Mouse (Mus musculus) kidney, embryonic 14.5 days (tissue): ENCODE data around the gene Gipc1. TPM values are rescaled to one million over a fixed set of nuclear protein-coding genes. Genes with fewer than 3 reads are reported as not detected.

Experiments used
- ATAC-seq: fragments of 200-750 bp; cut with Nextera tagmentation; 2 replicates; pipeline ENCODE4 v1.8.0; 2017; ENCODE audit warnings: moderate number of reproducible peaks, mild to moderate bottlenecking, moderate TSS enrichment, moderate library complexity; ENCODE audit not compliant: low FRiP score, low TSS enrichment
- H3K27ac ChIP-seq: fragments of 300-500 bp; sonication (generic); 2 replicates; pipeline ENCODE4 v1.5.1; 2014; ENCODE audit warnings: low read depth, mild to moderate bottlenecking, low read length, moderate library complexity, mixed read lengths
- H3K27me3 ChIP-seq: fragments of 300-500 bp; sonication (generic); 2 replicates; pipeline ENCODE4 v1.6.1; 2014; ENCODE audit warnings: mild to moderate bottlenecking, low read length; ENCODE audit not compliant: control insufficient read depth, insufficient read depth
- H3K36me3 ChIP-seq: fragments of 300-500 bp; sonication (generic); 2 replicates; pipeline ENCODE4 v1.6.1; 2014; ENCODE audit warnings: low read length, mixed read lengths; ENCODE audit not compliant: control insufficient read depth, insufficient read depth
- H3K4me1 ChIP-seq: fragments of 300-500 bp; sonication (generic); 2 replicates; pipeline ENCODE4 v1.6.1; 2014; ENCODE audit warnings: low read length, mixed read lengths; ENCODE audit not compliant: control insufficient read depth, insufficient read depth
- H3K4me2 ChIP-seq: fragments of 300-500 bp; sonication (generic); replicated peaks from 2 replicates; pipeline ENCODE4 v1.6.1; 2014; ENCODE audit warnings: low read depth, mild to moderate bottlenecking, low read length
- H3K4me3 ChIP-seq: fragments of 300-500 bp; sonication (generic); 2 replicates; pipeline ENCODE4 v1.5.1; 2014; ENCODE audit warnings: mild to moderate bottlenecking, low read length
- H3K9ac ChIP-seq: fragments of 300-500 bp; sonication (generic); 2 replicates; pipeline ENCODE4 v1.6.1; 2014; ENCODE audit warnings: low read depth, mild to moderate bottlenecking, low read length, moderate library complexity
- H3K9me3 ChIP-seq: fragments of 300-500 bp; sonication (generic); 2 replicates; pipeline ENCODE4 v1.6.1; 2016; ENCODE audit warnings: low read length; ENCODE audit not compliant: control insufficient read depth
- WGBS: fragments of 180-500 bp; shearing (Covaris S2); extraction: QIAGEN DNeasy Blood & Tissue Kit; methylation state at CpG from one replicate; pipeline ENCODE4 v1.1.7; 2014; 5-methylcytosine and 5-hydroxymethylcytosine counted together
- polyA plus RNA-seq: library from polyadenylated mRNA; unstranded; fragments of >200 nt; fragmentation: Nextera tagmentation; extraction: Ambion mirVana; gene quantifications from 2 replicates; pipeline ENCODE4 v1.2.1, GENCODE M21; 2014

Gipc1 gene
- polyA plus RNA-seq, 1 experiment from 2014 or later = 210 TPM

- Histone ChIP-seq H3K4me3 (no peak overlapping the region), H3K4me1 (no peaks in the 10 kb centered on the region), H3K27ac (no peak overlapping the region), H3K36me3 (peaks cover 17% of the 10 kb centered on the region), H3K27me3 (no peaks in the 10 kb centered on the region), H3K4me2 (no peak overlapping the region), H3K9ac (no peak overlapping the region), H3K9me3 (no peaks in the 10 kb centered on the region)
- WGBS = 70% methylated on average over 2 of the region's 2 CpGs
- ATAC-seq = no peak
These were observed 35.4 kb upstream of the Gipc1 start for GRCm38 (mm10) chr8:83617111-83617510.

GRCm38 (mm10) chr8:83618566-83618965 lies 33.9 kb upstream of the Gipc1 start:
- no peak overlapping the region for H3K4me3 ChIP-seq
- H3K27ac ChIP-seq = no peak overlapping the region
- no peaks in the 10 kb centered on the region for H3K9me3 ChIP-seq
- no peak overlapping the region for H3K9ac ChIP-seq
- H3K4me1 ChIP-seq = no peaks in the 10 kb centered on the region
- no peak for ATAC-seq
- H3K4me2 ChIP-seq = no peak overlapping the region
- peaks cover 5% of the 10 kb centered on the region; the same call in 1 of the 2 replicates for H3K36me3 ChIP-seq
- 91% methylated on average over 2 of the region's 2 CpGs for WGBS
- no peaks in the 10 kb centered on the region for H3K27me3 ChIP-seq

GRCm38 (mm10) chr8:83619568-83620285 lies 32.8 kb upstream of the Gipc1 start:
- Histone ChIP-seq H3K27me3 (no peaks in the 10 kb centered on the region), H3K4me1 (no peaks in the 10 kb centered on the region), H3K9ac (no peak overlapping the region), H3K36me3 (no peaks in the 10 kb centered on the region), H3K9me3 (no peaks in the 10 kb centered on the region), H3K27ac (no peak overlapping the region), H3K4me2 (no peak overlapping the region), H3K4me3 (no peak overlapping the region)
- WGBS = 83% methylated on average over 9 of the region's 9 CpGs
- ATAC-seq = no peak

- H3K4me1 ChIP-seq = no peaks in the 10 kb centered on the region
- peak overlapping the region; percentile 51 for H3K9ac ChIP-seq
- peak overlapping the region; percentile 35 for H3K4me3 ChIP-seq
- ATAC-seq = peak; percentile 33; the same call in 1 of the 2 replicates
- no peak overlapping the region for H3K27ac ChIP-seq
- H3K27me3 ChIP-seq = no peaks in the 10 kb centered on the region
- 57% methylated on average over 15 of the region's 15 CpGs for WGBS
- H3K36me3 ChIP-seq = no peaks in the 10 kb centered on the region
- H3K4me2 ChIP-seq = peak overlapping the region; percentile 75
- no peaks in the 10 kb centered on the region for H3K9me3 ChIP-seq
These were observed 30.6 kb upstream of the Gipc1 start for GRCm38 (mm10) chr8:83621691-83622388.

- H3K9me3 ChIP-seq = no peaks in the 10 kb centered on the region
- 12% methylated on average over 23 of the region's 23 CpGs for whole genome bisulfite sequencing
- peak overlapping the region; percentile 35 for H3K4me3 ChIP-seq
- H3K27ac ChIP-seq = no peak overlapping the region
- H3K27me3 ChIP-seq = no peaks in the 10 kb centered on the region
- H3K4me2 ChIP-seq = peak overlapping the region; percentile 75
- H3K4me1 ChIP-seq = no peaks in the 10 kb centered on the region
- H3K9ac ChIP-seq = peak overlapping the region; percentile 51
- ATAC-seq = peak; percentile 94
- H3K36me3 ChIP-seq = no peaks in the 10 kb centered on the region
These were observed 30.0 kb upstream of the Gipc1 start for GRCm38 (mm10) chr8:83622389-83622989.

- WGBS = 91% methylated on average over 7 of the region's 7 CpGs
- Histone ChIP-seq H3K4me3 (no peak overlapping the region), H3K4me2 (no peak overlapping the region), H3K4me1 (no peaks in the 10 kb centered on the region), H3K9me3 (no peaks in the 10 kb centered on the region), H3K36me3 (no peaks in the 10 kb centered on the region), H3K27me3 (no peaks in the 10 kb centered on the region), H3K9ac (no peak overlapping the region), H3K27ac (no peak overlapping the region)
- no peak for ATAC-seq
These were observed 28.9 kb upstream of the Gipc1 start for GRCm38 (mm10) chr8:83623549-83623948.

GRCm38 (mm10) chr8:83624739-83625138 lies 27.7 kb upstream of the Gipc1 start:
- WGBS = 38% methylated on average over 3 of the region's 3 CpGs
- no peak overlapping the region for H3K27ac ChIP-seq
- H3K4me2 ChIP-seq = no peak overlapping the region
- 0 out of 2 replicates have a peak, but pooled peaks have one; percentile 14 for ATAC-seq
- no peak overlapping the region for H3K9ac ChIP-seq
- H3K9me3 ChIP-seq = no peaks in the 10 kb centered on the region
- no peaks in the 10 kb centered on the region for H3K4me1 ChIP-seq
- no peak overlapping the region for H3K4me3 ChIP-seq
- H3K27me3 ChIP-seq = no peaks in the 10 kb centered on the region
- H3K36me3 ChIP-seq = no peaks in the 10 kb centered on the region

GRCm38 (mm10) chr8:83625676-83626299 lies 26.7 kb upstream of the Gipc1 start:
- no peak for ATAC-seq
- H3K4me3 ChIP-seq = no peak overlapping the region
- 86% methylated on average over 6 of the region's 6 CpGs for WGBS
- no peaks in the 10 kb centered on the region for H3K4me1 ChIP-seq
- H3K9ac ChIP-seq = no peak overlapping the region
- H3K27me3 ChIP-seq = no peaks in the 10 kb centered on the region
- H3K9me3 ChIP-seq = no peaks in the 10 kb centered on the region
- H3K4me2 ChIP-seq = no peak overlapping the region
- H3K27ac ChIP-seq = no peak overlapping the region
- no peaks in the 10 kb centered on the region for H3K36me3 ChIP-seq
